Mouse (Mus musculus): Measurements from ENCODE around the gene Fblim1. TPM values are rescaled to one million over a fixed set of nuclear protein-coding genes. Genes with fewer than 3 reads are reported as not detected.

Fblim1 gene
- total RNA-seq, 2 experiments from 2014 or later = 2.5 to 3.9 TPM

DNA sequence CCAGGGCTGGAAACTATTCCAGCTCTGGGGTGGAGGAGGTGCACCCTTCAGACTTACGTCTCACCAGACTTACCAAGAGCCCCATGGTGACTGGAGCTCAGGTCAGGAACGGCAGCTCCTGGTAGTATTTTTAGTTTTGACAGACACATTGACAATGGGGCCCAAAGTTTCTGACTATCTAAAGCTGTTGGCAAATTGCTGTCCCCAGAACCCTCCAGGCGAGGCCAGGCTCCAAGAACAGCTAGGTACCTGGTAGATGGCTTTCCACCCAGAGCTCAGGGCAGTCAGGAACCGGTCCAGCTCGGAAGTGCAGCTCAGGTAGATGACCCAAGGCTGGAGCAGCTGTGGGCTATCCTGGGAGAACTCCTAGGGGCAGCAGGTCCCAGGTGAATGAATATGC, 21.6 kb upstream of the Fblim1 start:
- intact Hi-C loops (cut with DNase I; ENCODE audit: low total_unique reads) = loop anchor here (10.0 kb wide), 1 partner anchor 47 kb away; no protein-coding TSS in a partner anchor
- no peak for DNase-seq

DNA sequence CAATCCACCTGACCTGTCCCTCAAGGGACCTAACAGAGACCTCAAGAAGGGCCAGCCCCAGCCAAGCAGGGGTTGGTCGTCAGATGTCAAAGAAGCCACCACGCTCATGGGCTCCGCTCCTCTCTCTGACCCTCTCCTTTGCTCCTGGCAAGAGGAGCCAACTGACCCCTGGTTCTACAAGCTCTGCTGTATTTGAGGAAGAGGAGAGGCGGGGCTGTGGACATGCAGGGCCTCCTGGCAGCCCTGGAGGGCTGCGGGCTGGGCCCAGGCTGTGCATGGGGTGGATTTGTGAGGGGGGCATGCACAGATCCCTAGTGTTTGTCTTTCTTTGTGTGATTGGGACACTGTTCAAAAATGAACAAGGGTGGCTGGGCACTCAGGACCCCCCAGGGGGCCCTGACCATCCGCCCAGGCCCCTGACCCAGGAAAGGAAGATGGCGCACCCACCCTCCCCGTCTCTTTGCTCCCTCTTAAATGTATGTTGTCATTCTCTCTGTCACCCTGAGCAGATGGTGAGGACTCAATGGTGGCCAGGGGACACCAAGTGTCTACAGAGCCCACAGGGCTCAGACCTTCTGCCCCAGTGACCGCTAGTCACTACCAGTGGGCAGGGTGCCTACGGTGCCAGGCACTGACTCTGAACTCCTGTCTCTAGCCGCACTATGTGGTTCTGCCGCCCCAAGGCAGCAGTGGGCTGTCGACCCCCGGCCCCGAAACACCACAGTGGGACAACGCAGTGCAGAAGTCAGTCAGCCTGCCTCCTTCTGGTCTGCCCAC, 20.1 kb upstream of the Fblim1 start:
- intact Hi-C loops (cut with DNase I; ENCODE audit: low total_unique reads) = loop anchor here (10.0 kb wide), 1 partner anchor 49 kb away; no protein-coding TSS in a partner anchor
- DNase-seq = no peak

DNA sequence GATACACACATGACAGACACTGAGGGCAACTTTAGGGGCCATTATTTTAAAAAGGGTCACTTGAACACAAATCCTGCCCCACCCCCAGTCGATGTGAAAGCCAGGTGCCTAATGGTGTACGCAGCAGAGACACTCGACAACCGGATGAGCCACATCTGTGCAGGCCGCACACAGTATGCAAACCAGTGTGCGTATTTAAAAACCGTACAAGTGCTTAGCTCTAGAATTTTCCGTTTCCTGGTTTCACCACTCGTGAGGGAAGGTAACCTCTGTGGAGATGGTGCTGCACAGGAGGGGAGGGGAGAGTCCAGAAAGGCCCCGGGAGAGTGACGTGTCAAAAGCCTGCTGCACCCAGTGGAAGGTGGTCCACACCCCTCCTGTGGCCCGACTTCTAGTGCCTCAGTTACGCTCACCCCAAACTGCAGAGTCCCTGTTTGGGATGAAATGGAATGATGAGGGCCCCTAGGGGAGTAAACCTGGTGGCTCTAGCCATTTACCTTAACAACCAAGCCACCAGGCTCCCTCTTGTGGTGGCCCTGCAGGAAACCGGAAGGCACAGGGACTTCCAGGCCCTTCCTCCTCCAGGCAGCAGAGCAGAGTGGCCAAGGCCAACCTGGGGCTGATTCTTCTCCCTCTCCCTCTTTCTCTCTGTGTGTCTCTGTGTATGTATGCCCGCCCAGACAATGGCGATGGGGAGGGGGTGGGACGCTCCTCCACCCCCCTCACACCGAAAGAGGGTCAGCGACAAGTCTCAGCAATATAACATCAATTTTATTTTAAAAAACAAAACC, 19.3 kb upstream of the Fblim1 start:
- DNase-seq = no peak
- intact Hi-C loops (cut with DNase I; ENCODE audit: low total_unique reads) = loop anchor here (10.0 kb wide), 1 partner anchor 50 kb away; no protein-coding TSS in a partner anchor

- no peak for DNase-seq
- intact Hi-C loops (cut with DNase I; ENCODE audit: low total_unique reads) = loop anchor here (10.0 kb wide), 1 partner anchor 51 kb away; no protein-coding TSS in a partner anchor
Measured at GRCm38 (mm10) chr4:141624134-141624533, 18.2 kb upstream of the Fblim1 start.

DNA sequence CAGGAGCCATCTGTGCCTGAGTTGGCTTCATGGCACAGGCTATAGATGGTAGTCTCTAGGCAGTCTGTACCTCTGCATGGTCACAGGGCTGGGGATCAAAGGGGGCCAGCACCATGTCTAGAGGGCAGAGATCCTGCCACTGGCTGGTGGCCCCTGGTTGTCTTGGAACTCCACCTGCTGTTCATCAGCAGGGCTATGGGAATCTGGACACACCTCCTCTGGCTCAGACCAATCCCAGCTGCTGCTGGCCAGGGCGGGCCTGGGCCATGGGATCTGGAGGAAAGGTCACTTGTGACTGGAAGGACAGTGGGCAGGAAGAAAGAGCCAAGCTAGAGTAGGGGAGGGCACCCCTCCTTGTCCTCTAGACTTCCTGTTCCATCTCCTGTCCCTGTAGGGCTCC, 17.8 kb upstream of the Fblim1 start, which contains the start of gene Slc25a34:
Gene Slc25a34, minus strand, starts transcription at position 156 of the 400 bp plus-strand sequence.
- peak; percentile 81 for DNase-seq
- intact Hi-C loops (cut with DNase I; ENCODE audit: low total_unique reads) = loop anchor here (10.0 kb wide), 1 partner anchor 51 kb away; no protein-coding TSS in a partner anchor

DNA sequence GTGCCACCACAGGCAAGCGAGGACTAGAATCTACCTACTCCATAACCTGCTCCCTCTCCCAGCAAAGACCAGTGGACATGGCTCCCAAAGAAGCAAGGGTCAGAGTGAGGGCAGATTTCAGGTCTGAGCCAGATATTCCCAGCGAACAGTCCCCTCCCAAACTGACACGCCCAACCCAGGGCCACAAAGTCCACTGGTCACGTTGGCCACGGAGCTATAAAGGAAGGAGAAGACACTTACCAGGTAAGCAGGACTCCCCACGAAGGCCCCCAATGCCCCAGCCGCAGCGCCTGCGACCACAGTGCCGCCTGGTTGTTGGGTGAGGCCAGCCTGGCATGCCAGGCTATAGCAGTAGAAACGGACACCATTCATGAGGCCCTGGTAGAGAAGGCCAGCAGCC, 17.1 kb upstream of the Fblim1 start:
- no peak for DNase-seq
- intact Hi-C loops (cut with DNase I; ENCODE audit: low total_unique reads) = loop anchor here (10.0 kb wide), 1 partner anchor 52 kb away; no protein-coding TSS in a partner anchor

GRCm38 (mm10) chr4:141622580-141622979, 16.7 kb upstream of the Fblim1 start:
- intact Hi-C loops (cut with DNase I; ENCODE audit: low total_unique reads) = loop anchor here (10.0 kb wide), 1 partner anchor 52 kb away; no protein-coding TSS in a partner anchor
- DNase-seq = no peak

DNA sequence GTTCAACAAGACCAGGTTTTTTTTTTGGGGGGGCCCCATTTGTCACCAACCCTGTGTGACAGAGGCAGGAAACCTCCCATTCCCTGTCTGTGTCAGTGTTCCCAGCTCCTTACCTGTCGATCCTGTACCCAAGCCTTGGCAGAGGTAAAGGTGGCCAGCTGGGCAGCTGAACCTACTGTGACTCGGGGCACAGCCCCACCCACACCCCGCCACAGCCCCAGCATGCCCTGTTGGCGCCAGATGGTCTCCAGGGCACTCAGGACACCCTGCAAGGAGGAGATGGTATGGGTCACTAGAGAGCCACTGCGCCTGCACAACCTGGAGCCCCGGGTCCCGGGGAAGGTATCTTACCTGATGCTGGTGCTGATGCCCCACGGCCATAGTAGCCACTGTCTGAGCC, 16.2 kb upstream of the Fblim1 start:
- intact Hi-C loops (cut with DNase I; ENCODE audit: low total_unique reads) = loop anchor here (10.0 kb wide), 1 partner anchor 53 kb away; no protein-coding TSS in a partner anchor
- DNase-seq = no peak

DNA sequence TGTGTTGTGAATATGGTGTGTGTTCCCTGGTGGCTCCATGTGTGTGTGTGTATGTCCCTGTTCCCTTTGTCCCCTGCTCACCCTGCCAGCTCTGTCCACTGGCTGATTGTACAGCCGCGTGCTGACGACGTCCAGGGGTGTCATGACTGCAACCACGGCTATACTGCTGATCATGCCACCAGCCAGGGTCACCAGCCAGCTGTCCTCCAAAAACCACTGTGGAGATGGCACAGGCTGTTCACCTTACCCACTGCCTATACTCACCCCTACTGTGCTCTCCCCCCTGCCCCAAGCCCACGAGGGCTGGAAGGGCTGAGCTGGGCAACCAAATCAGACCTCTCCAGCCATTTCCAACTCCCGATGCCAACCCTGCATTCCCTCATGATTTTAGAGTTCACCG, 15.4 kb upstream of the Fblim1 start:
- intact Hi-C loops (cut with DNase I; ENCODE audit: low total_unique reads) = loop anchor here (10.0 kb wide), 1 partner anchor 54 kb away; no protein-coding TSS in a partner anchor
- no peak for DNase-seq

DNA sequence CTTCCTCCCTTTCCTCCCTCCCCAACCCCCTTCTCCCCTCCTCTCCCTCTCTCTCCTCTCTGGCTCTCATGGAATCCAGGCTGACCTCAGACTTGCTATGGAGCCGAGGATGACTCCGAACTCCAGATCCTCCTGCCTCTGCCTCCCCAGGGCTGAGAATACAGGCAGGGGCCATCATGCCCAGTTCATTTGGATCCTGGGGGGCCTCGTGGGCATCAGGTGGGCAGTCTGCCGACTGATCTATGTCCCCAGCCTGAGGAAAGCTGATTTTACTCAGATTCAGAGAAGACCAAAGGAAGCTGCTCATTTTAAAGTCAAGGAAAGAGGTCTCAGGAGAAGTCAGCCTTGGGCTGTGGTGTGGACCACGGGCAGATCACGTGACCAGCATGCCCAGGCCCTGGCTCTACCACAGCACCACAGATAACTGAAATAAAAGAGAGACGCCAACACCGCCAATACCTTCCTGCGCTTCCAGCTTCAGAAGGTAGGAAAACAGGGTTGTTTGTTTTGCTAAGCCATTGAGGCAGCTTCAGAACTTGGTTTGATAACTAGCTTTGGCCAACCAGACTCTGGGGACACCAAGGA, 13.5 kb upstream of the Fblim1 start:
- no peak for DNase-seq
- intact Hi-C loops (cut with DNase I; ENCODE audit: low total_unique reads) = loop anchor here (10.0 kb wide), 1 partner anchor 225 kb away; the partner anchor contains the start of gene Ctrc

GRCm38 (mm10) chr4:141618565-141619243, 12.8 kb upstream of the Fblim1 start, which contains the start of gene Tmem82:
TSS of gene Tmem82 (minus strand) at chr4:141618633.
- peak; percentile 71 for DNase-seq
- intact Hi-C loops (cut with DNase I; ENCODE audit: low total_unique reads) = loop anchor here (10.0 kb wide), 1 partner anchor 226 kb away; the partner anchor contains the start of gene Ctrc

DNA sequence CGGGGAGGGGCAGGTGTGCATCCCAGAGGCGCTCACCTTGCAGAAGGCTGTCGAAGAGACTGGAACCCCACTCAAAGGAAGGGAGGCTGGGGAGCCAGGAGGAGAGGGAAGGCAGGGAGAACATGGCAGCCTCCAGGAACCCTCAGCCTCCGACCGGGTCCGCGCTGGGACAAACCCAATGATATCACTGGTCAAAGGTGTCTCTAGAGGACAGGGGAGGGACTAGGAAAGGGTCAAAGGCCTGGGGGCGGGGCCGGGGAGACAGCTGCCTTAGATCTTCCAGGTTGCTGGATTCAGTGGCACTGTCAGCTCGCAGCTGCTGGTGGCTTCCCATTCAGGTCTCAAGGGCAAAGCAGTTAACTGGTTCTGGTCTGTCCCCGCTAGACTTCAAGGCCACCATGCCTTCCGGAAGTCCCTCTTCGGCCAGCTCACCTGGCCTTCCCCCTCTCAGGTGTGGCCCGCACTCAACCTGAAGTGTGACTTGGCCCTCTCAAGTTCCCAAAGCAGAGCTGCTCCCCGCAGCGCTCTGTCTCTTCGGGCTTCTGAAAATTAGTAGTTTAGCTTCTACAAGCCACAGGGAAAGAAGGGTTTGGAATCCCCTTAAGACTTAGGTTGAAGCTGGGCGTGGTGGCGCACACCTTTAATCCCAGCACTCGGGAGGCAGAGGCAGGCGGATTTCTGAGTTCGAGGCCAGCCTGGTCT, 12.1 kb upstream of the Fblim1 start:
- no peak for DNase-seq
- intact Hi-C loops (cut with DNase I; ENCODE audit: low total_unique reads) = loop anchor here (10.0 kb wide), 1 partner anchor 227 kb away; the partner anchor contains the start of gene Ctrc

- intact Hi-C loops (cut with DNase I; ENCODE audit: low total_unique reads) = loop anchor here (10.0 kb wide), 1 partner anchor 228 kb away; the partner anchor contains the start of gene Ctrc
Measured at GRCm38 (mm10) chr4:141617299-141617698, 11.4 kb upstream of the Fblim1 start.

DNA sequence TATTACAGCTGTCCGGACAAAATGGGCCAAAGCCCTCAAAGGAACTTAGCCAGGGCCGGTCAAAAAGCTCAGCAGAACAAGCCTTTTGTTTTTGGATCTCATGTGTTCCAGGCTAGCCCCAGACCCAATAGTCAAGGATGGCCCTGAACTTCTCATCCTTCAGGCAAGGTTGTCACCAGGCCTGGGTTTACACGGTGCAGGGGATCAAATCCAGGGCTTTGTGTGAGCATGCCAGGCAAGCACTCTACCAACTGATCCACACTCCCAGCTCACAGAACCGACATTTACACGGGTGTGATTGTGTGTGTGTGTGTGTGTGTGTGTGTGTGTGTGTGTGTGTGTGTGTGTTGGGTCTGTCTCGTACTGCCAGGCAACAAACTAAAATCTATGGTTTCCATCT, 10.9 kb upstream of the Fblim1 start:
- DNase-seq = no peak
- intact Hi-C loops (cut with DNase I; ENCODE audit: low total_unique reads) = loop anchor here (10.0 kb wide), 1 partner anchor 228 kb away; the partner anchor contains the start of gene Ctrc

More at GRCm38 (mm10) chr4:141617299-141617698, 11.4 kb upstream of the Fblim1 start:
- DNase-seq = peak; percentile 81

- DNase-seq = no peak
- intact Hi-C loops (cut with DNase I; ENCODE audit: low total_unique reads) = loop anchor here (10.0 kb wide), 1 partner anchor 230 kb away; the partner anchor contains the start of gene Ctrc
Measured at GRCm38 (mm10) chr4:141614946-141615345, 9.1 kb upstream of the Fblim1 start.

DNA sequence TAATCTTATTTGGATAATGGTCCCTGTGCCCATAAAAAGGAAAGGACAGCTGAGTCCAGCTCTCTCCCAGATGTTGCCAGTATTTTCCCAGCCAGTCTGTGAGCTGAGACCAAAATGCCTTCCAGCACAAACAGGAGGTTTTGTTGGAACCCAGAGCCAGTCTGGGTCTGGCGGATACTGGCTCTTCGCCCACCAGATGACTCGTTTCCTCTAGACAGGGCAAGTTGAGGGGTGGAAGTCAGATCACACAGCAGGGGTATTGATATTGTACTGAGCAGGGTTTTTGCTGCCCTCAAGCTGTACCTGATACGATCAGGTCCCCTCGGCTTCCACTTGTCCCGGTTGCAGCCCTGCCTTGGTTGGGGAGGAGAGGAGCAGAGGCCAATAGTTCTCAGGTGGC, 3.6 kb upstream of the Fblim1 start:
- intact Hi-C loops (cut with DNase I; ENCODE audit: low total_unique reads) = no loop called here
- DNase-seq = no peak

- intact Hi-C loops (cut with DNase I; ENCODE audit: low total_unique reads) = no loop called here
Measured at GRCm38 (mm10) chr4:141605421-141605820, 475 bp downstream of the Fblim1 start.

DNA sequence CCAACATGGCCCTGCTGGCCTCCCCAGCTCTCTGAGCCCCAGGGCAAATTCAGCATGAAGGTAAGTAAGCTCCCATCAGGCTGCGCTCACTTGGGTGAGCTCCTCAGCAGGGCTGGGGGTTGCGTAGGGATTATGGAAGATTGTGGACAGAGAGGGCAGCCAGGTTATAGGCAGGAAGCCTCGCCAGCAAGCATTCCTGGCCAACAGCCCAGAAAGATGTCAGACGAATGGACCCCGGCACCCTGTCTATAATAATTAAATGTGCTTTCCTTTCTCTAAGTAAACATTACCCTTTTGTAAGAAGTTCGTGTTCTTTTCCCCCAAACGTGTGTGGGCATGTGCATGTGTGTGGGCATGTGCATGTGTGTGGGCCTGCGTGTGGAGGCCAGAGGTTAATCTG, 1.4 kb downstream of the Fblim1 start:
- intact Hi-C loops (cut with DNase I; ENCODE audit: low total_unique reads) = no loop called here
- DNase-seq = no peak

More at GRCm38 (mm10) chr4:141605421-141605820, 475 bp downstream of the Fblim1 start:
- DNase-seq = no peak
